Mouse (Mus musculus) liver, postnatal 0 days (tissue): ENCODE measurements around the gene Crim1.

Experiments
- CTCF ChIP-seq: sonication (generic); IDR thresholded peaks from 2 replicates; pipeline ENCODE4 v1.5.1; 2016; ENCODE audit warnings: antibody characterized with exemption, low read depth
- EP300 ChIP-seq: IDR thresholded peaks from 2 replicates; pipeline ENCODE4 v1.6.1; 2016; ENCODE audit warnings: antibody characterized with exemption, low read depth, mild to moderate bottlenecking

DNA sequence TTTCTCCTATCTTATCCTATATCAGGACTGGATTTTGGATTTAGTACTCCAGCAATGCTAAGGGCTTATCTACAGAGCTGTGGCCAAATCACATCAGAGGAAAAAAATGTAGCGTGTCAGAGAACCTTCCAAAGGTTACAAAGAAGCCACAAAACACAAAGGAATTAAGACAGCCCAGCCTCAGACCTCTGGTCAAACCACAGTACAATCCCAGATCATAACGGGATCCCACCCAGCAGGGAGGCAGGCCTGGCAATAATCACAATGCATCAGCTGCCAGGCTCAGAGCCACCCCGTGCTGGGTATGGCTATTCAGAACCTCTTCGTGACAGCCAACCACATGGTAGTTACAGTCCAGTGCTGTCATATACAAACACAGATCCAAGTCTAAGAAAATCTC is 201.7 kb downstream of the Crim1 start:
- TF ChIP-seq CTCF (no peak), EP300 (no peak)
